Mouse (Mus musculus): ENCODE data around the gene Klk1.
"Not testable (repeated sequence)": the region's sequence is repeated elsewhere in the genome, so short reads cannot be mapped to it uniquely, and the experiment has no call there.

DNA sequence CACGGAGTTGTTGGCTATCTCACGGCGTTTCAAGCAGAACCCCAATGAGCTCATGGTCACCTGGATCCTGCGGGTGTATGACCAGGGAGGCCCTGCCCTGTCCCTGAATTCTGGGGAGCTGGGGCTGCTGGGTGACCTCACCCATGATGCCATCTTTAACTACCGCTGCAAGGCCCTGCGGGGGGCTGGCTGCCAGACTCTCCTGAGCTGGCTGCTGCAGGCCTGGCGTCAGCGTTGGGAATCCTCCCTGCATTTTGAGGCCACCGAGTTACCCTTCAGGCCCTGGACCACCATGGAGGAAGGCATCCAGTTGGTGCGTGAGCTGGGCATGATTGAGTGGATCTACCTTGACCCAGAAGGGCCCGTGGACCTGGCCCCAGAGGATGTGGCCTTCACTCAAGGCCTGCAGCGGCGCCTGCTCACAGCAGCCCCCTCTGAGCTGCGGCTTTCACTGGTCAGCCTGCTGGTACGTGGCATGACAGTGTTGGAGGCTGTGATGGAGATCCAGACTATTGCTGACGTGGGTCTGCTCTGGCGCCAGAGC lies 25.6 kb downstream of the Klk1 start:
- TF ChIP-seq POLR2A (IDR thresholded peaks at IDR 0.05; ENCODE audit: insufficient read length, low read depth), result peak; percentile 4
- not testable (repeated sequence) for TF ChIP-seq TCF12 (IDR thresholded peaks at IDR 0.05; ENCODE audit: insufficient read depth, poor library complexity, severe bottlenecking); SRF (IDR thresholded peaks at IDR 0.05; ENCODE audit: control insufficient read depth, insufficient read length, low read depth); CEBPB (IDR thresholded peaks at IDR 0.05; ENCODE audit: insufficient read depth, poor library complexity, severe bottlenecking); USF1 (IDR thresholded peaks at IDR 0.05; ENCODE audit: low read depth); POLR2AphosphoS2 (IDR thresholded peaks at IDR 0.05; ENCODE audit: insufficient read length, low read depth)

Data from myocyte (in vitro differentiated cells).